Mouse (Mus musculus): ENCODE results near the gene Cplx1.

- TF ChIP-seq CTCF (IDR thresholded peaks at IDR 0.05; ENCODE audit: low read depth, low read length) (no peak), POLR2A (IDR thresholded peaks at IDR 0.05; ENCODE audit: borderline replicate concordance, low read depth, low read length) (no peak)
These were observed 16.7 kb upstream of the Cplx1 start for GRCm38 (mm10) chr5:108566523-108566922.
